Mouse (Mus musculus) left cerebral cortex, postnatal 25 days (tissue): ENCODE data around the gene Kcne1. TPM values are rescaled to one million over a fixed set of nuclear protein-coding genes. Genes with fewer than 3 reads are reported as not detected.
A peak's percentile ranks its signal among the peaks of the same experiment; 100 is the strongest.

Experiments
- DNase-seq, 2 experiments: peaks; one replicate each; pipeline ENCODE4 v3.0.0; 2022; ENCODE audit warnings: low spot score in 2 of 2, mixed read lengths in 1 of 2
- intact Hi-C: fragments of 180-260 bp; cut with DNase I; formaldehyde crosslinking; loops from one replicate; pipeline ENCODE4 v1.15.1; 2025
- total RNA-seq, 2 experiments: library from RNA; stranded (reverse); gene quantifications; 2 replicates each; pipeline ENCODE4 v1.2.3; 2021

Gene Kcne1
- not detected for total RNA-seq

GRCm38 (mm10) chr16:92359229-92359628 is at the start of gene Kcne1:
TSS of gene Kcne1 (minus strand) at chr16:92359468.
- no peak for DNase-seq
- intact Hi-C loops: no loop called here

GRCm38 (mm10) chr16:92407883-92408282 is 48.6 kb upstream of the Kcne1 start:
- intact Hi-C loops: no loop called here
- DNase-seq: no peak

- no peak for DNase-seq
- intact Hi-C loops: no loop called here
Measured at GRCm38 (mm10) chr16:92404141-92404540, 44.9 kb upstream of the Kcne1 start.

GRCm38 (mm10) chr16:92403069-92403468 is 43.8 kb upstream of the Kcne1 start:
- intact Hi-C loops: no loop called here

GRCm38 (mm10) chr16:92402216-92402615 is 42.9 kb upstream of the Kcne1 start:
- intact Hi-C loops: no loop called here
- DNase-seq: no peak

More at GRCm38 (mm10) chr16:92403069-92403468, 43.8 kb upstream of the Kcne1 start:
- DNase-seq: no peak

- intact Hi-C loops: no loop called here
- DNase-seq: peak in 1 of 2 experiments; percentile 30
Measured at GRCm38 (mm10) chr16:92401206-92401605, 41.9 kb upstream of the Kcne1 start.

- intact Hi-C loops: no loop called here
- peak; percentile 64 to 84 for DNase-seq
Measured at GRCm38 (mm10) chr16:92399490-92400458, 40.5 kb upstream of the Kcne1 start.

GRCm38 (mm10) chr16:92398574-92399118 is 39.4 kb upstream of the Kcne1 start:
- intact Hi-C loops: no loop called here
- DNase-seq: peak in 1 of 2 experiments; percentile 53

- intact Hi-C loops: no loop called here
- no peak for DNase-seq
Measured at GRCm38 (mm10) chr16:92397745-92398573, 38.7 kb upstream of the Kcne1 start.

- no peak for DNase-seq
- intact Hi-C loops: no loop called here
Measured at GRCm38 (mm10) chr16:92393732-92394131, 34.5 kb upstream of the Kcne1 start.

GRCm38 (mm10) chr16:92387692-92388091 is 28.4 kb upstream of the Kcne1 start:
- no peak for DNase-seq
- intact Hi-C loops: no loop called here

GRCm38 (mm10) chr16:92385062-92385461 is 25.8 kb upstream of the Kcne1 start:
- DNase-seq: peak in 1 of 2 experiments; percentile 28
- intact Hi-C loops: loop anchor here (1.0 kb wide), 1 partner anchor 72 kb away; no protein-coding TSS in a partner anchor

- no peak for DNase-seq
- intact Hi-C loops: no loop called here
Measured at GRCm38 (mm10) chr16:92383412-92383811, 24.1 kb upstream of the Kcne1 start.

- intact Hi-C loops: no loop called here
- peak; percentile 70 to 88 for DNase-seq
Measured at GRCm38 (mm10) chr16:92382508-92382907, 23.2 kb upstream of the Kcne1 start.

- intact Hi-C loops: no loop called here
- no peak for DNase-seq
Measured at GRCm38 (mm10) chr16:92381092-92381491, 21.8 kb upstream of the Kcne1 start.

GRCm38 (mm10) chr16:92376976-92377375 is 17.7 kb upstream of the Kcne1 start:
- intact Hi-C loops: no loop called here
- DNase-seq: peak in 1 of 2 experiments; percentile 47

GRCm38 (mm10) chr16:92371623-92372022 is 12.4 kb upstream of the Kcne1 start:
- intact Hi-C loops: no loop called here
- DNase-seq: no peak

GRCm38 (mm10) chr16:92369260-92369659 is 10.0 kb upstream of the Kcne1 start:
- DNase-seq: no peak
- intact Hi-C loops: no loop called here

- intact Hi-C loops: no loop called here
- no peak for DNase-seq
Measured at GRCm38 (mm10) chr16:92365477-92365876, 6.2 kb upstream of the Kcne1 start.

GRCm38 (mm10) chr16:92360711-92361110 is 1.4 kb upstream of the Kcne1 start:
- intact Hi-C loops: no loop called here
- no peak for DNase-seq
